Comparison of ENCODE assay signal across 17 mouse cellular contexts in the genomic region with DNA sequence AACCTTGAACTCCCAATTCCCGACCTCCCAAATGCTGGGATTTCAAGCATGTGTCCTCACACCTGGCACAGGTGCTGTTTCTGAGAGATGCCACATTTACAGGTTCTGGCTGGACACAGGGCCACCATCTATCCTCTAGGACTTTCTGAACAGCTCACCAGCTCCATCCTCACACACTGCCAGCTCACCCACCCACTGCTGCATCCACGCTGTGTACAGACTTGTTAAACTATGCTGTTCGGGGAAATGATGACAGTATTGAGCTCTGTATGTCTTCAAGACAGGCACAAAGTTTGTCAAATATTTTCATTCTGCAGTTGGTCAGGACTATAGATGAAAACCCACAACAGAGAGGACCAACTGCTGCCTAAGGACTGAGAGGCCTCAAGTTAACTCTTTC.
"Had no signal": no experiment of that assay in that cellular context is flagged by ENCODE, and none has a peak within 500 bp of the region (broad histone marks: within the 10 kb centered on the region; RNA-seq: fewer than 3 reads in every experiment).

No protein-coding gene starts in this region.

- H3K4me3 ChIP-seq: liver, embryonic 12.5 days; midbrain, embryonic 13.5 days; myocyte; neural tube, embryonic 13.5 days; neural tube, embryonic 15.5 days had no signal

- H3K4me2 ChIP-seq: liver, embryonic 12.5 days; lung, embryonic 14.5 days; midbrain, embryonic 13.5 days; neural tube, embryonic 13.5 days; neural tube, embryonic 15.5 days had no signal

- H3K27ac ChIP-seq: liver, embryonic 12.5 days; liver, embryonic 14.5 days; neural tube, embryonic 13.5 days; neural tube, embryonic 15.5 days had no signal

- ATAC-seq: liver, embryonic 12.5 days; midbrain, embryonic 13.5 days had no signal

- H3K9ac ChIP-seq: liver, embryonic 12.5 days; liver, embryonic 14.5 days; lung, embryonic 14.5 days; midbrain, embryonic 13.5 days; neural tube, embryonic 13.5 days; neural tube, embryonic 15.5 days had no signal

- H3K36me3 ChIP-seq: liver, embryonic 12.5 days had no signal

- DNase-seq: lung, adult 18-20 months; lung, embryonic 14.5 days; lung, postnatal 10 days; lung, postnatal 4 days; retina, postnatal 1 day; right cerebral cortex, postnatal 14 days; right cerebral cortex, postnatal 4 days; spleen, adult 18-20 months; thymus, adult 2 months; thymus, postnatal 25 days; thymus, postnatal 4 days had no signal

- H3K27me3 ChIP-seq: midbrain, embryonic 13.5 days; neural tube, embryonic 13.5 days; neural tube, embryonic 15.5 days had no signal

- H3K9me3 ChIP-seq: liver, embryonic 12.5 days; midbrain, embryonic 13.5 days; neural tube, embryonic 13.5 days; neural tube, embryonic 15.5 days had no signal

- H3K4me1 ChIP-seq: liver, embryonic 12.5 days had no signal
